Mouse (Mus musculus) thymus, postnatal 0 days (tissue): ENCODE data around the gene Pafah1b1. TPM values are rescaled to one million over a fixed set of nuclear protein-coding genes. Genes with fewer than 3 reads are reported as not detected.

Experiments used
- DNase-seq: peaks from one replicate; pipeline ENCODE4 v3.0.0-alpha.2; 2015; ENCODE audit warnings: low spot score
- polyA plus RNA-seq: library from polyadenylated mRNA; unstranded; fragments of >200 nt; fragmentation: Nextera tagmentation; extraction: Ambion mirVana; gene quantifications from 2 replicates; pipeline ENCODE4 v1.2.1, GENCODE M21; 2015

Pafah1b1 gene
- polyA plus RNA-seq, 1 experiment from 2014 or later, result 110 TPM

GRCm38 (mm10) chr11:74721141-74721540, 3.3 kb downstream of the Pafah1b1 start:
- no peak for DNase-seq

- DNase-seq, result no peak
These were observed 3.8 kb downstream of the Pafah1b1 start for GRCm38 (mm10) chr11:74720668-74721067.

- DNase-seq, result no peak
These were observed 8.4 kb downstream of the Pafah1b1 start for GRCm38 (mm10) chr11:74715971-74716525.

- no peak for DNase-seq
These were observed 13.8 kb downstream of the Pafah1b1 start for GRCm38 (mm10) chr11:74710671-74711070.

GRCm38 (mm10) chr11:74708781-74709180, 15.7 kb downstream of the Pafah1b1 start:
- no peak for DNase-seq

- no peak for DNase-seq
These were observed 20.4 kb downstream of the Pafah1b1 start for GRCm38 (mm10) chr11:74704068-74704467.

GRCm38 (mm10) chr11:74699505-74699904, 25.0 kb downstream of the Pafah1b1 start:
- DNase-seq, result no peak

GRCm38 (mm10) chr11:74692151-74692550, 32.3 kb downstream of the Pafah1b1 start:
- no peak for DNase-seq

- DNase-seq, result no peak
These were observed 49.3 kb downstream of the Pafah1b1 start for GRCm38 (mm10) chr11:74675156-74675555.

- DNase-seq, result no peak
These were observed 49.8 kb downstream of the Pafah1b1 start for GRCm38 (mm10) chr11:74674713-74675112.

GRCm38 (mm10) chr11:74673561-74673960, 50.9 kb downstream of the Pafah1b1 start:
- DNase-seq, result no peak

- no peak for DNase-seq
These were observed 51.5 kb downstream of the Pafah1b1 start for GRCm38 (mm10) chr11:74672901-74673513.

GRCm38 (mm10) chr11:74671839-74672238, 52.6 kb downstream of the Pafah1b1 start:
- no peak for DNase-seq

- DNase-seq, result no peak
These were observed 53.5 kb downstream of the Pafah1b1 start for GRCm38 (mm10) chr11:74671013-74671412.

GRCm38 (mm10) chr11:74670151-74670550, 54.3 kb downstream of the Pafah1b1 start:
- DNase-seq, result no peak

GRCm38 (mm10) chr11:74668971-74669370, 55.5 kb downstream of the Pafah1b1 start:
- DNase-seq, result no peak

- no peak for DNase-seq
These were observed 56.0 kb downstream of the Pafah1b1 start for GRCm38 (mm10) chr11:74668466-74668865.

GRCm38 (mm10) chr11:74667582-74668010, 56.9 kb downstream of the Pafah1b1 start:
- no peak for DNase-seq

- DNase-seq, result no peak
These were observed 57.5 kb downstream of the Pafah1b1 start for GRCm38 (mm10) chr11:74666776-74667581.

- DNase-seq, result no peak
These were observed 58.2 kb downstream of the Pafah1b1 start for GRCm38 (mm10) chr11:74666284-74666652.

GRCm38 (mm10) chr11:74665631-74666283, 58.7 kb downstream of the Pafah1b1 start:
- no peak for DNase-seq

- no peak for DNase-seq
These were observed 59.6 kb downstream of the Pafah1b1 start for GRCm38 (mm10) chr11:74664906-74665305.
